Mouse (Mus musculus) kidney, adult 2 months (tissue): ENCODE data around the gene Mcidas.

Source experiments
- CTCF ChIP-seq: fragments of 200-500 bp; conservative IDR thresholded peaks from 2 replicates; pipeline ENCODE4 v1.5.1; 2011; ENCODE audit warnings: low read depth, mild to moderate bottlenecking, control low read depth, low read length, moderate library complexity, mixed read lengths; ENCODE audit not compliant: insufficient read depth, insufficient read length
- POLR2A ChIP-seq: fragments of 200-500 bp; IDR thresholded peaks from one replicate; pipeline ENCODE4 v1.6.1; 2011; ENCODE audit warnings: low read depth, low read length, control low read depth

- TF ChIP-seq POLR2A (no peak), CTCF (no peak)
Observed at GRCm38 (mm10) chr13:113047018-113047417, 53.4 kb downstream of the Mcidas start.
